Mouse (Mus musculus) neural tube, embryonic 10.5 days (tissue): ENCODE measurements around the gene Gm20683.
A peak's percentile ranks its signal among the peaks of the same experiment; 100 is the strongest.

ENCODE experiments used
- DNase-seq: peaks from one replicate; pipeline ENCODE4 v3.0.0-alpha.2; 2017; ENCODE audit warnings: low spot score; ENCODE audit errors: extremely low spot score

Gene Gm20683

GRCm38 (mm10) chr17:25842509-25842908 lies 946 bp upstream of the Gm20683 start:
- no peak for DNase-seq

- no peak for DNase-seq
Measured at GRCm38 (mm10) chr17:25840519-25840918, 1.0 kb downstream of the Gm20683 start.

- DNase-seq = no peak
Measured at GRCm38 (mm10) chr17:25839455-25840235, 1.9 kb downstream of the Gm20683 start.

GRCm38 (mm10) chr17:25838904-25839303 lies 2.7 kb downstream of the Gm20683 start:
- DNase-seq = no peak

GRCm38 (mm10) chr17:25837533-25837932 lies 4.0 kb downstream of the Gm20683 start:
- no peak for DNase-seq

- peak; percentile 61 for DNase-seq
Measured at GRCm38 (mm10) chr17:25837076-25837410, 4.5 kb downstream of the Gm20683 start, which contains the start of gene Rhbdl1. Rhbdl1 (minus strand) TSS chr17:25837295.

- peak; percentile 35 for DNase-seq
Measured at GRCm38 (mm10) chr17:25836397-25837075, 5.0 kb downstream of the Gm20683 start.

GRCm38 (mm10) chr17:25835816-25836215 lies 5.7 kb downstream of the Gm20683 start:
- DNase-seq = no peak

- DNase-seq = no peak
Measured at GRCm38 (mm10) chr17:25835301-25835700, 6.3 kb downstream of the Gm20683 start.

- no peak for DNase-seq
Measured at GRCm38 (mm10) chr17:25834595-25835222, 6.9 kb downstream of the Gm20683 start.

- no peak for DNase-seq
Measured at GRCm38 (mm10) chr17:25833961-25834594, 7.5 kb downstream of the Gm20683 start.

GRCm38 (mm10) chr17:25833291-25833663 lies 8.3 kb downstream of the Gm20683 start, which contains the start of gene Stub1:
Stub1 (minus strand) TSS chr17:25833404.
- DNase-seq = no peak

- DNase-seq = peak; percentile 100
Measured at GRCm38 (mm10) chr17:25832436-25833290, 8.9 kb downstream of the Gm20683 start.

GRCm38 (mm10) chr17:25831451-25832281 lies 9.9 kb downstream of the Gm20683 start:
- DNase-seq = peak; percentile 33

- DNase-seq = no peak
Measured at GRCm38 (mm10) chr17:25830806-25831431, 10.6 kb downstream of the Gm20683 start.

GRCm38 (mm10) chr17:25830200-25830753 lies 11.3 kb downstream of the Gm20683 start:
- DNase-seq = no peak

GRCm38 (mm10) chr17:25829558-25830017 lies 12.0 kb downstream of the Gm20683 start:
- peak; percentile 45 for DNase-seq

- DNase-seq = peak; percentile 87
Measured at GRCm38 (mm10) chr17:25828712-25829557, 12.6 kb downstream of the Gm20683 start, which contains the start of gene Jmjd8. Jmjd8 (plus strand) TSS chr17:25828867.
